Mouse (Mus musculus) adrenal gland, postnatal 25 days (tissue): ENCODE measurements at regions not wholly inside any gene's neighbourhood (a gene's known extent, or its start where the extent isn't known, plus 50 kb on each side); places are given as distances from the start of the nearest gene placed in this dataset.
"Not testable (repeated sequence)": the region's sequence is repeated elsewhere in the genome, so short reads cannot be mapped to it uniquely, and the experiment has no call there.

ENCODE experiments used
- DNase-seq: peaks from one replicate; pipeline ENCODE4 v3.0.0; 2021; ENCODE audit warnings: mixed read lengths

DNA sequence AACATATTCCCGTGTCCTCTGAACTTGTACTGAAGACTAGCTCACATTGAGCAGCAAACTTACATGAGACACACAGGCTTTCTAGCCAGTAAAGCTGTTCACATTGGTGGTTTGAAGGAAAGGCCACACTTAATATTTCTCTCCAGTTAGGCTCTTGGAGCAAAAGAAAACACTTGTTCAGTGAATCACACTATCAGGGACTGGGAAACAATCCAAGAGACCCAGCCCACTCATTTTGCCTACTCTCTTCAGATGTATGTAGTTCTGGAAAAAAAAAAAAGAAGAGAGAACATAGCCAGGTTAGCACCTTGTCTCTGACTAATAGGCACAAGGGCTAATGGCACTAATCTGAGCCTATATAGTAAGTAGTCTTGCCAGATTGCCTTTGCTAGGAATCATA, 165.9 kb downstream of the Lyplal1 start:
- DNase-seq: no peak

DNA sequence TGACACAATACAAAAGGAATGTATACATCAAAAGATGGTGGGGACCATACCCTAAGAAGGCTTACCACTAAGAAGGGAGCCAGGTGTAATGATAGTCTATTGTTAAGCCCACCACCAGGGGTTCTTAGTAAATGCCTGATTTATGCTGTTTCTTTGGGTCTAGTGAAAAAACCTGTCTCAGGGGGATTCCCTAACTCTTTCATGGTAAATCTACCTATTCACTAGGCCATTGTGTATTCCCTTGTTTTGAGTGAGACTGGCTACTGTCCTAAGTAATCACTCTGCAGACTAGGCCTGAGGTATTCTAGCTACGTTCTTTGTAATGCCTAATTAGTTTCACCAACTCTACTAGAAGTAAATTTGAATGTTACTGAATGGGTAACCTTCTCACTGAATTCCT, 161.3 kb downstream of the Lyplal1 start:
- not testable (repeated sequence) for DNase-seq

DNA sequence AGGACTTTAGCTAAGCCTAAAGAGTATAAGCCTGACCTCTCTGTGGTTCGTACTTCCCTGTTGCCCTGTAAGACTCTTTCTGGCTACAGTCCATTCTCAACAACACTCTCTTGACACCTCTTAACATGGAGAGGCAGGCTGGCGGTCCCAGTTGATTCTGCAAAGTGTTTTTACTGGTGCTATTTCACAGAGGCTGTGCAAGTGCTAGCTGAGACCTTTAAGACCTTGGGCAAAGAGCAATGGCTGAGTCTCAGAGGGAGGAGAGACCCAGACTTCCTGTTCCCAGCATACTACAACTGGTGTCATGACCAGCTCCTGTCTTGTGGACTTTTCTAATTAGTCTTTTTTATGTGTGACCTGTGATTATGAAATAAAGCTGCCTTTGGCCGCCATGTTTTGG, 159.6 kb downstream of the Lyplal1 start:
- no peak for DNase-seq

DNA sequence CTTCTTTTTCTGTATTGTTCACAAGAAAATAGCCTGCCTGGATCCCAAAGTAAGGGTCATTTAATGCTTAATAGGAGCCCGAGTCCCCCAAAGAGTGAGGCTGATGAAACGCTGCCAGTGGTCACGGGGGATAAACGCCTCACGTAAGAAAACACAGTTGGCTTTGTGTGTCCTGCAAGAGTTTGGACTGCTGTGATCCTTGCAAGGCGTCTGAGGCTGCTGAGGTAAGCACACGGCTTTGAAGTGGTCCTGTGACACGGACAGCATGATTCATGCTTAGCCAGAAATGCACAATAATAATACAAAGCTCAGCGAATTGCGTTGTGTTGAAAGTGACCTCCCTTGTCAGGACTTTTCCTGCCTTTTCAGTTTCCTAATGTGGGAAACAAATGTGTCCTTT, 158.8 kb downstream of the Lyplal1 start:
- DNase-seq: no peak

DNA sequence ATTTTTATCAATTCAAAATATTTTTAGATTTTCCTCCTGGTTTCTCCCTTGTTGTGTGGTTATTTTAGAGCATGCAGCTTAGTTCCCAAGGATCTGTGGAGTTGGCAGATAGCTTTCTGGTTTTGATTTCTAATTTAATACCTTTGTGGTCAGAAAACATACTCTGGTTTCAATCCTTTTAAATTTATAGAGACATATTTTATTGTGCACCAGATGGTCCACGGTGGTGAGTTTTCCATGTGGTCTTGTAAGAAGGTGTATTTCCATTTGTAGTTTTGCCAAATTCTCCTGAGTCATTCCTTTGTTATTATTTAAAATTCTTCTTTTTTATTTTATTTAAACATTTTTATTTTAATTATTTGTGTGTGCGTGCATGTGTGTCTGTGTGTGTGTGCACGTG, 154.5 kb downstream of the Lyplal1 start:
- no peak for DNase-seq

DNA sequence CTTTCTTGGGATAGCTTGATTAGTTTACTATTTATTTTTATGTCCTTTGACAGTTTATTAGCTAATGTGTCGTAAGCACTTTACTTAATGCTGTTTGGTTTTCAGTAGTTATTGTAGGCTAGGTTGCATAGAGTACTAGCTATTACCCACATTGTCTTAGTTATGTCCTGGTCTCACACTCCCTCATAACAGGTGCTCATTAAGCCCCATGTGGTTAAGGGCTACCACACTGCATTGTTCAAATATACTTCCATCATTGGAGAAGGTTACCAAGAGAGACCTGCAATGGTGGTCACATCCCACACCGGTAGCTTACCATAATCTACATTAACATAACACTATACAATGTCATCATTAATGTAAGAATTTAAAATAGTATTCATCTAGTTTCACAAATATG, 153.3 kb downstream of the Lyplal1 start:
- DNase-seq: no peak

DNA sequence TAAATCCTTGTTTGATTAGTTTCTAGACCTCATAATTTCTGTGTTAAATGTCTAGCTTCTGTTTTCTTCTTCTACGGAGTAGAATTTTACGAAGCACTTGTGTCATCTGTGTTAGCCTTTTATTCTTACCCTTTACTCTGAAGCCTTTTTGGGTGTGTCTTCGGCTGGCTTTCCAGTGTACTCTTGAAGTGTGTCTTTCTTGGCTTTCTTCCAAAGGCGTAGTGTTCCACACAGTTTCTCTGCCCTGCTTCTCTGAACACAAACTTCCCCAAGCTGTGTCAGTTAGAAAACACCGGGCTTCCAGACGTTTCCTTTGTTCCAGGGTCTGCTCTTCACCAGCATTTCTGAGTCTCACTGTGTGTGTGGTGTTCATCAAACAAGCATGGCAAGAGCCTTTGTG, 152.7 kb downstream of the Lyplal1 start:
- DNase-seq: no peak

DNA sequence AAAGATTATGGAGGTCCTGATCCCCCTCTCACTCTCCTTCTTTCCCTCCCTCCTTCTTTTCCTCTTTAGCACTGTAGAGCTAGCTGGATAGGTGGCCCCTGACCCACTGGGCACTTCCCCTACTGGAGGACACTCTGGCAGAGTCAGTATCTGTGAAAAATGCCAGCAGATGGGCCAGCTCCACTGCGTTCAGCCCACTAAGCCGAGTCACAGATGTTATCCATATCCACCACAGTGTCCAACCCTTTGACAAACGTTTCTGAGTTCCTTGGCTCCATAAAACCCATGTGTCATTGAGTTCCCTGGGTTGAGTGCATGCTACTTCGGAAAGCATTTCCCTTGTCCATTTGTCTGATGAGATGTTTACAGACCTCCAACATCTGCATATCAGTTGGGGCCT, 149.9 kb downstream of the Lyplal1 start:
- no peak for DNase-seq

DNA sequence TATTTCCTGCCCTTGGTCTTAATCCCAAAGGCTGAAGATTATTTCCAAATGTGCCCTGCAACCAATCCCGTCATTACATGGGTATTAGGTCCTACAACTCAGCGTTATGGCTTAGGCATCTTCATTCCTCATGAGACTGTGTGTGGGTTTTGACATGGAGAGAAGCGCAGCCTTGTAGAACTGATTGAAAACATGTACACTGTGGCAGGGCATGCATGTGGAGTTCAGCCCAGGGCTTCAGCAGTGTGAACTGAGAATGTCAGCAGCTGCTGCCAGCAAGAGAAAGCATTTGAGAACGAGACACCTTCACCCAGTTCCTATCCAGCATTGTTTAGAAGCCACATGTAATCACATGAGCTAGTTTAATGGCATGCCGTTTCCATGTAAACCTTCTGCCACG, 149.3 kb downstream of the Lyplal1 start:
- no peak for DNase-seq

DNA sequence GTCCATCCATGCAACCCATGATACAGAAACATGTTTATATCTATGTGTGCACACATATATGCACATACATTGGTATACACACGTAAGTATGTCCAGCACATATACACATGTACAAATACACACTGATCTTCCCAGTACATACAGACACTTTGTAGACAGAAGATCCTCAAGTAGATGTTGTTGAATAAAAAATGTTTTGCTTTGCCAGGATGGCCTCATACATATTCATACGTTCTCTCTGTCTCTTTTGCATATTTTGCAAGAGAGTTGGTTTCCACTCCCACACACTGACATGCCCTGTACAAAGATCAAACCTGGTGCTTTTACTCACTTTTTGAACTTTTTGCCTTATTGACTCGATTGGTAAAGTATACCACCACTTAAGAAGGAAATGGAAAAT, 148.5 kb downstream of the Lyplal1 start:
- DNase-seq: no peak

DNA sequence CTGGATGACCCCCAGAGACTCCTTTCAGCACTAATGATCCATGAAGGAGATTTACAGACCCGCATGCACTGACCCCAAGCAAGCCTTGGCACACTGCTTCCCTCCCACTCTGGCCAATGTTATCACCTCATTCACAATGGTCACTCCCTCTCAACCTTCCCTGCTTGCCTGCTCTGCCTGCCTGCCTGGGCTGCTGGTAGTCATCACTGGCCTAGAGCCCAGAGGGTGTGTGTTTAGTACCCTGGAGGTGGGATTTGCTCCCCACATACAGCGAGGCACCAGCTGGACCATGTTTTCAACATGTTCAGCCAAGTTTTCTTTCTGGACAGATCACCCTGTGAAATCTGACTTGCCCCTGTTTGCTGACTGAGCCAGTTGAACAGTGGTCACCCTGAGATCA, 147.9 kb downstream of the Lyplal1 start:
- no peak for DNase-seq

DNA sequence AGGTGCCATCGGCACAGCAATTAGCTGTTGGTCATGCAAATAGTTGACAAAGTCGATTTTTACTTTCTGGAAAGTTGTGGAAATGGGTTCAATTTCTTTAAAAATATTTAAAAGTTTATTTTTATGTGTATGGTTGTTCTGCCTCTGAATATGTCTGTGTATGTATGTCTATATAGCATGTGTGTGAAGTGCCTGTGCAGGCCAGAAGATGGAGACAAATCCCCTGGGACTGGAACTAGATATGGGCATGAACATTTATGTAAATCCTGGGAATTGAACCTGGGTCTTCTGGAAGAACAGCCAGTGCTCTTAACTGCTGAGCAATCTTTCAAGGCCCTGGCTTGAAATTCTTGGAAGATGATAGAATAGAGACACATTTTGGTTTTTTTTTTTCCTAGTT, 140.0 kb downstream of the Lyplal1 start:
- DNase-seq: no peak

DNA sequence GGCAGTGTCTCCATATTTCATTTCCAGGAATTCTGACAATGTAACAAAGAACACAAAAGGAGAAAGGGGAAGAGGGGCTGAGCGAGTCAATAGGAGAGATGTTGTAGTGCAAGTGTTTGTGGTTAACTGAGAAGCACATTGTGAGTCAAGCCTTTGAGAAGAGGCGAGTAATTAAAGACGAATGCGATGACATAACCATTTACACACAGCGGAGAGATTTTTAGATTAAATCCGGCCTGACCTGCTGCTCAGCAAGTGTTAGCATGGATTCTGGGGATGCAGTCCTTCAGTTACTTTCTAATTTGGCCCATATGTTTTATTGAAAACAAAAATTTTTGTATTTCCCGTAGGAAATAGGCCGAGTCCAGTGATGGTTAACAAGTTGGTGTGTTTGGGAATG, 127.7 kb downstream of the Lyplal1 start:
- DNase-seq: no peak

DNA sequence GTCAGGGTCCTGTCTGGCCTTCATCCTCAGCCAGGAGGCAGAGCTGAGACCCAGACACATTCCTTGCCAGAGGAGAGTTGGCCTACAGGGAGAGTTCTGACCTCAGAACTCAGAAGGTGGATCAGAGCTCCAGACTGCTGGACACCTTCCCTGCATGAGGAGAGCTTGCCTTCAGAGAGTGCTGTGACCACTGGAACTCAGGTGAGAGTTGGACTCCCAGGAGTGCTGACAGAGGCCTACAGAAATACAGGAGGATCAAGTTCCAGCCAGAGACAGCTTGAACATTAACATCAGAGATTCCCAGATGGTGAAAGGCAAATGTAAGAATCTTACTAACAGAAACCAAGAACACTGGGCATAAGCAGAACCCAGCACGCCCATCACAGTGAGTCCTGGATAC, 117.0 kb downstream of the Lyplal1 start:
- not testable (repeated sequence) for DNase-seq

DNA sequence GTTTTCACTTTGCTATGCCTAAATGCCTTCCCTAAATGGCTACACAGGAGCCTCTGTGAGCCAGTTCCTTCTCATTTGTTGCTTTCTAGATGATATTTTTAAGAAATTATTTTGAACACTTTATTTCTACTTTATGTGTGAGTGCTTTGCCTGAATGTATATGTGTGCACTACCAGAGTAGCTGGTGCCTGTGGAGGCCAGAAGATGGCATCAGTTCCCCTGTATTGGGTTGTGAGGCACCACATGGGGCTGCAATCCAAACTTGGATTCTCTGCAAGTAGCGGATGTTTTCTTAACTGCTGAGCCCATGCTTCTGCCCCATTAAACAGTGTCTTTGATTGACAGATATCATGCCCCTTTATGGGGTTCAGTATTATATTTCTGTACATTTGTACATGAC, 103.7 kb downstream of the Lyplal1 start:
- no peak for DNase-seq

DNA sequence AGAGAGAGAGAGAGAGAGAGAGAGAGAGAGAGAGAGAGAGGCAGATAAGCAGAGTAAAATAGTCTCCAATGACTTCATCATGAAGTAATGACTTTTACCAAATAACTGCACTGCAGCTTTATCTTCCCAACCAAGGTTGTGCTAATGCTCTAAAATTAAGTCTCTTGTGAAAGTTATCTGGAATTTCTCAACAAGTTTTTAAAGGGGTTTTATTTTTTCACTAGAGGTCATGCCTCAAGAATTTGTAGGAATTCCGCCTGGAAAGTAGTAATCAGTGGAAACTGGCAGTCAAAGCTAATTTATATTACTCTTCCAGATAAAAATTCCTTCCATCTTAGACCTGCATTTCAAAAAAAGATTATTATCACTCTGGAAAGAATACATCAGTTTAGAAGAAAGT, 102.9 kb downstream of the Lyplal1 start:
- no peak for DNase-seq

DNA sequence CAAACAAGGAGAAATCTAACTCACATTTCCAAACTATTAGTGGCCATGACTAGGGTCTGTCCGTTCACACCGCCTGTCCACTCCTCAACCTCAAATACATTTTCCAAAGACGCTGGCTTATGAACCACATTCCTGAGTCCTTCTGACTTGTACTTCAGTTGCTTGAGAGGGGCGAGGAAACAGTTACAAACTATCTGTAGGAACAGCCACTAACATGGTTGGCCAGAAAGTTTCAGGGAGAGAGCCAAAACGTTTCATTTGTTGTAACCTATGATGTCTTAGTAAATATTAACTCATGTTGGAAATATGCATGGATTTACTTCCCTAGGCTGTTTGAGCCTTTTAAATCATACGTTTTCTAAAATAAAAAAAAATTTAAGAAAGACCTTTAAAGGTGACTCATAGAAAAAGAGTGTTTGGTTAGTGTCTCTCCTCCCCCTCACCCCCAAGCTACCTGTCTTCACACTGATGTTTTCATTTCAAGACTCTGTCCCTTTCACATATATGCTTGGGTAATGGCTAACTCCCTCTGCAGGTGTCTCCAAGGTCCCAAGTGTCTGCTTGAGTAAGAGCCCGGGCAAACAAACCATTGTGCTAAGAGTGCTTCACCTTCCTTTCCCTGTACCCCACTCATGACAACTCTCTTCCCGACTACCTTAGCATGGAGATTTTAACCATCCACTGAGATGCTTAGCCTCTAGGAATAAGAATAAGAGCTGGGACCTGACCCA, 101.1 kb downstream of the Lyplal1 start:
- no peak for DNase-seq

DNA sequence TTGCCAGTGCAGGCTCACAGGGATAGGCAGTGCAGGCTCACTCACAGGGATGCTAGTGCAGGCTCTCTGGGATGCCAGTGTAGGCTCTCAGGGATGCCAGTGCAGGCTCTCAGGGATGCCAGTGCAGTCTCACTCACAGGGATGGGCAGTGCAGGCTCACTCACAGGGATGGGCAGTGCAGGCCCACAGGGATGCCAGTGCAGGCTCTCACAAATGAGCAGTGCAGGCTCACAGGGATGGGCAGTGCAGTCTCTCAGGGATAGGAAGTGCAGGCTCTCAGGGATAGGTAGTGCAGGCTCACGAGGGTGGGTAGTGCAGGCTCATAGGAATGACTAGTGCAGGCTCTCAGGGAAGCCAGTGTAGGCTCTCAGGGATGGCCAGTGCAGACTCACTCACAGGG, 99.6 kb downstream of the Lyplal1 start:
- no peak for DNase-seq

DNA sequence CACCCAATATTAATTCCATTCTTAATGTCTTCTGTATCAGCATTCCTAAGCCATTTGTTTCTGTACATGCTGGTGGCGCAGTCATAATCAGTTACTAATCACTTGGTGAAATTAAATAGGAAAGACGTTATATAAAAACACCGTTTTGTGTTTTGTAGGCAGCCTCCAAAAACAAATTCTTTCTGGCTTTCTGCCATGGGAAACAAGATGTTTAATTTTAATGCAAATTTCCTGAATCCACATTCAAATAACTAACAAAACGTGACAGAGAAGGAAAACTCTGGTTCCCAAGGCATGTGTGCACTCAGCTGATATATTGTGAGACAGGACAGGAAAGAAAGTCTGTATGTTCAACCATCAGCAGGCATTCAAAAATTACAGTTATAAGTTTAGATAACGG, 97.6 kb downstream of the Lyplal1 start:
- no peak for DNase-seq

DNA sequence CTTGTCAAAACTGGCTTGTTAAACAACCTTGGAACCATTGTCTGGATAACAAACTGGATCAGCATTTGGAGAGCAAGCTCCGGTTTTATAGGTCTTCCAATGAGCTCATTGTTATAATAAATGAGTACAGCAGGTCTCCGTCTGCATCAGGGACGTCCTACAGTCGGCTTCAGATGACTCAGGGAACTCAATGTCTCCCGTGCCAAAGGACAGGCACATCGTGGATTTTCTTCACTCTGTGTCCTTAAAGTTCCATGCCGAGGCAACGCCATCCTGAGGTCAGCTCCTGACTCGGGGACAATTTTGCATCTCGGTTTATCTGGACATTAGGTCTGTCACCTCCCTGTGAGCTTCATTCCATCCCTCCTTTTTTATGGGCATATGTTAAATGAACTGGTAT, 85.2 kb downstream of the Lyplal1 start:
- peak; percentile 17 for DNase-seq

DNA sequence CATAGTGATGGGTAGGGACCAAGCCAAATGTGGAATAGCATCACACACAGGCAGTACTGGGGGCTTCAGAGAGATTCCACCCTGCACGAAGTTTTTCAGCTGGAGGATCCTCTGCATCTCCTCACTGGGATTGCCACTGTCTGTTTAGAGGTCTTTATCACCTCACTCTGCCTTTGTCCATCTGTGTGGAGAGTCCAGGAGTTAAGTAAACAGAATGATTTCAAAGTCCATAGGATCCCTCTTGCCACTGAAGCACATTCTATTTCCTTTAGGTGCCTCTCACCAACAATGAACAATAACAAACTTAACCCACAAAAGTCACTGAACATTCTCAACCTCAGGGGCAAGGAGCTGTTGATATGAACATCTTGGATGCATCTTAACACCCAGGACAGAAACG, 82.7 kb downstream of the Lyplal1 start:
- no peak for DNase-seq
